Comparison of ENCODE assay signal across 10 mouse cellular contexts in the genomic region with DNA sequence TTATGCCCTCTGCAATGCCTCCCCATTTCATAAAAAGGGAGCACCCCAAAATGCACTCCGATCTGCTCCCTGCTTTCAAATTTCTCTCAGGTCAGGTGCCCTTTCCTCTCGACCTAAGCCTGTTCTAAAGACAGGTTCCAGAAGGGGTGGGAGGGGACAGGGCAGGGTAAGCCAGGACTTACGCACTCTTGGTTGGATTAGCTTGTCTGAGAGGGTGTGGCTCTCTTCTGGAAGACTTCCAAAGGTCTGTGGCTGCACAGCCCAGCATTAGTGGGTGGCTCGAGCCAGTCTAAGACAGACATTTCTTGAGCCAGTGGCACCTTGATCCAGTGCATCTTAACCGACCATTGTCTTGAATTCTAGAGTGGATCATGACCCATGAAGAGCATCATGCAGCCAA. TPM values are rescaled to one million over a fixed set of nuclear protein-coding genes. Genes with fewer than 3 reads are reported as not detected.
DNase-seq lines count a peak whose midpoint lies in the region; ATAC-seq lines count a peak whose summit lies in the region.
"Had no signal": no experiment of that assay in that cellular context is flagged by ENCODE, and none has a peak within 500 bp of the region (broad histone marks: within the 10 kb centered on the region; RNA-seq: fewer than 3 reads in every experiment).

No protein-coding gene starts in this region.

- no peak overlapping the region for H3K9ac ChIP-seq in heart, embryonic 11.5 days (ENCODE audit: low read depth, low read length)
- no peak overlapping the region for H3K9ac ChIP-seq in liver, embryonic 16.5 days (ENCODE audit: low read depth, low read length)
- H3K9ac ChIP-seq: hindbrain, embryonic 12.5 days had no signal

- ATAC-seq in heart, embryonic 11.5 days (replicated peaks; ENCODE audit: insufficient number of reproducible peaks, low FRiP score, low TSS enrichment), result peak; percentile 55; the same call in 1 of the 2 replicates
- peak; percentile 58 for ATAC-seq in erythroblast, adult 5-6 weeks (replicated peaks; ENCODE audit: low FRiP score, poor library complexity, severe bottlenecking)
- ATAC-seq in liver, embryonic 16.5 days (ENCODE audit: low read depth), result peak; percentile 45
- no peak for ATAC-seq in monocyte, adult 5-6 weeks (replicated peaks; ENCODE audit: insufficient number of reproducible peaks, low FRiP score, low TSS enrichment, poor library complexity, severe bottlenecking)

- H3K4me3 ChIP-seq in heart, embryonic 11.5 days (ENCODE audit: low read depth, low read length), result no peak overlapping the region
- H3K4me3 ChIP-seq in heart, embryonic 10.5 days, result no peak overlapping the region
- H3K4me3 ChIP-seq in liver, embryonic 16.5 days (ENCODE audit: low read depth, low read length), result no peak overlapping the region
- no peak overlapping the region for H3K4me3 ChIP-seq in hindbrain, embryonic 10.5 days
- H3K4me3 ChIP-seq: hindbrain, embryonic 12.5 days had no signal

- H3K36me3 ChIP-seq in heart, embryonic 11.5 days (ENCODE audit: control insufficient read depth, insufficient read depth, low read length), result peaks cover 2% of the 10 kb centered on the region; the same call in 1 of the 2 replicates
- H3K36me3 ChIP-seq in heart, embryonic 10.5 days, result peaks cover 37% of the 10 kb centered on the region
- H3K36me3 ChIP-seq in liver, embryonic 16.5 days (ENCODE audit: control insufficient read depth, insufficient read depth), result 0 out of 2 replicates have a peak, but pooled peaks cover 2% of the 10 kb centered on the region
- H3K36me3 ChIP-seq in hindbrain, embryonic 10.5 days, result peaks cover 24% of the 10 kb centered on the region

- no peak overlapping the region for H3K4me2 ChIP-seq in heart, embryonic 11.5 days
- no peak overlapping the region for H3K4me2 ChIP-seq in liver, embryonic 16.5 days (ENCODE audit: low read depth, low read length)
- H3K4me2 ChIP-seq: hindbrain, embryonic 12.5 days had no signal

- WGBS in heart, embryonic 11.5 days (ENCODE audit: insufficient replicate concordance), result 62% methylated on average over 5 of the region's 5 CpGs
- 68% methylated on average over 5 of the region's 5 CpGs for WGBS in heart, embryonic 10.5 days
- 36% methylated on average over 5 of the region's 5 CpGs for WGBS in liver, embryonic 16.5 days (ENCODE audit: insufficient replicate concordance)
- 86% methylated on average over 5 of the region's 5 CpGs for WGBS in hindbrain, embryonic 10.5 days

- H3K27me3 ChIP-seq in heart, embryonic 11.5 days (ENCODE audit: control insufficient read depth, insufficient read depth, low read length), result no peaks in the 10 kb centered on the region
- H3K27me3 ChIP-seq in heart, embryonic 10.5 days (ENCODE audit: insufficient read depth, poor library complexity, severe bottlenecking), result no peaks in the 10 kb centered on the region
- H3K27me3 ChIP-seq in liver, embryonic 16.5 days (ENCODE audit: control insufficient read depth, insufficient read depth, low read depth, low read length), result no peaks in the 10 kb centered on the region
- H3K27me3 ChIP-seq in hindbrain, embryonic 10.5 days (ENCODE audit: insufficient read depth, poor library complexity, severe bottlenecking), result no peaks in the 10 kb centered on the region
- H3K27me3 ChIP-seq: hindbrain, embryonic 12.5 days had no signal

- no peaks in the 10 kb centered on the region for H3K9me3 ChIP-seq in heart, embryonic 11.5 days (replicated peaks; ENCODE audit: control insufficient read depth, low read length)
- H3K9me3 ChIP-seq in heart, embryonic 10.5 days, result no peaks in the 10 kb centered on the region
- no peaks in the 10 kb centered on the region for H3K9me3 ChIP-seq in liver, embryonic 16.5 days (replicated peaks; ENCODE audit: control insufficient read depth, low read length)
- H3K9me3 ChIP-seq in hindbrain, embryonic 10.5 days, result no peaks in the 10 kb centered on the region
- H3K9me3 ChIP-seq: hindbrain, embryonic 12.5 days had no signal

- no peak for DNase-seq in heart, embryonic 10.5 days (ENCODE audit: low spot score)
- peak; percentile 73 for DNase-seq in 416B (ENCODE audit: low read depth)
- no peak for DNase-seq in hindbrain, embryonic 10.5 days (ENCODE audit: low spot score)
- DNase-seq in T-cell, adult 2 months (ENCODE audit: low spot score), result no peak
- DNase-seq: thymus, adult 18-20 months had no signal

- H3K27ac ChIP-seq in heart, embryonic 11.5 days (ENCODE audit: low read depth, low read length), result no peak overlapping the region
- H3K27ac ChIP-seq in heart, embryonic 10.5 days, result no peak overlapping the region
- no peak overlapping the region for H3K27ac ChIP-seq in liver, embryonic 16.5 days (ENCODE audit: low read length)
- no peak overlapping the region for H3K27ac ChIP-seq in hindbrain, embryonic 10.5 days
- H3K27ac ChIP-seq: hindbrain, embryonic 12.5 days had no signal

- peaks cover 10% of the 10 kb centered on the region for H3K4me1 ChIP-seq in heart, embryonic 11.5 days (ENCODE audit: control insufficient read depth, insufficient read depth, low read length)
- H3K4me1 ChIP-seq in heart, embryonic 10.5 days, result peaks cover 49% of the 10 kb centered on the region
- peaks cover 55% of the 10 kb centered on the region for H3K4me1 ChIP-seq in liver, embryonic 16.5 days (ENCODE audit: control insufficient read depth, low read depth, low read length)
- H3K4me1 ChIP-seq in hindbrain, embryonic 10.5 days (replicated peaks), result peaks cover 24% of the 10 kb centered on the region

RNA-seq across cellular contexts. Expression of a gene that starts 18.2 kb away (rescaled TPM):
- polyA plus RNA-seq in heart, embryonic 11.5 days (2014; fragmentation: Nextera tagmentation; extraction: Ambion mirVana), result 24.3 and 25.1 TPM in 2 replicates
- polyA plus RNA-seq in heart, embryonic 10.5 days (2016; fragmentation: Nextera tagmentation; extraction: Ambion mirVana), result 26.8 and 30.5 TPM in 2 replicates
- 20.9 and 23.2 TPM in 2 replicates for total RNA-seq in erythroblast, adult 5-6 weeks (2015; ENCODE audit: low replicate concordance)
- total RNA-seq in erythroblast, adult 5-6 weeks (2017; ENCODE audit: low replicate concordance), result 20.1 and 22.3 TPM in 2 replicates
- polyA plus RNA-seq in liver, embryonic 16.5 days (2015; fragmentation: Nextera tagmentation; extraction: Ambion mirVana), result 12.5 and 12.9 TPM in 2 replicates
- 39.4 to 66.2 TPM (median 59.8 TPM) in 3 replicates for total RNA-seq in monocyte, adult 5-6 weeks (2017)
- polyA plus RNA-seq in hindbrain, embryonic 10.5 days (2016; fragmentation: Nextera tagmentation; extraction: Ambion mirVana), result 36.5 and 44.1 TPM in 2 replicates

RNA-seq across cellular contexts. Expression of a gene that starts 19.4 kb away (rescaled TPM):
- polyA plus RNA-seq in heart, embryonic 11.5 days (2014; fragmentation: Nextera tagmentation; extraction: Ambion mirVana), result 49.3 and 68.3 TPM in 2 replicates
- polyA plus RNA-seq in heart, embryonic 10.5 days (2016; fragmentation: Nextera tagmentation; extraction: Ambion mirVana), result 47.1 and 67.5 TPM in 2 replicates
- 0.58 and 4.0 TPM in 2 replicates for total RNA-seq in erythroblast, adult 5-6 weeks (2015; ENCODE audit: low replicate concordance)
- 6.4 and 6.7 TPM in 2 replicates for total RNA-seq in erythroblast, adult 5-6 weeks (2017; ENCODE audit: low replicate concordance)
- 21.1 and 22.7 TPM in 2 replicates for polyA plus RNA-seq in liver, embryonic 16.5 days (2015; fragmentation: Nextera tagmentation; extraction: Ambion mirVana)
- 2.6 to 3.4 TPM (median 3.3 TPM) in 3 replicates for total RNA-seq in monocyte, adult 5-6 weeks (2017)
- polyA plus RNA-seq in hindbrain, embryonic 10.5 days (2016; fragmentation: Nextera tagmentation; extraction: Ambion mirVana), result 33.0 and 37.9 TPM in 2 replicates

RNA-seq across cellular contexts. Expression of a gene that starts 53.6 kb away (rescaled TPM):
- 81.7 and 86.7 TPM in 2 replicates for polyA plus RNA-seq in heart, embryonic 11.5 days (2014; fragmentation: Nextera tagmentation; extraction: Ambion mirVana)
- 54.9 and 77.1 TPM in 2 replicates for polyA plus RNA-seq in heart, embryonic 10.5 days (2016; fragmentation: Nextera tagmentation; extraction: Ambion mirVana)
- total RNA-seq in erythroblast, adult 5-6 weeks (2015; ENCODE audit: low replicate concordance), result 11.3 and 11.7 TPM in 2 replicates
- 7.7 and 11.2 TPM in 2 replicates for total RNA-seq in erythroblast, adult 5-6 weeks (2017; ENCODE audit: low replicate concordance)
- polyA plus RNA-seq in liver, embryonic 16.5 days (2015; fragmentation: Nextera tagmentation; extraction: Ambion mirVana), result 22.3 and 22.8 TPM in 2 replicates
- 21.4 to 28.3 TPM (median 21.7 TPM) in 3 replicates for total RNA-seq in monocyte, adult 5-6 weeks (2017)
- polyA plus RNA-seq in hindbrain, embryonic 10.5 days (2016; fragmentation: Nextera tagmentation; extraction: Ambion mirVana), result 39.4 and 48.8 TPM in 2 replicates

RNA-seq across cellular contexts. Expression of a gene that starts 55.2 kb away (rescaled TPM):
- polyA plus RNA-seq in heart, embryonic 11.5 days (2014; fragmentation: Nextera tagmentation; extraction: Ambion mirVana), result 1.2 and 1.3 TPM in 2 replicates
- polyA plus RNA-seq in heart, embryonic 10.5 days (2016; fragmentation: Nextera tagmentation; extraction: Ambion mirVana), result 0.58 and 0.85 TPM in 2 replicates
- not detected in 2 replicates for total RNA-seq in erythroblast, adult 5-6 weeks (2015; ENCODE audit: low replicate concordance)
- not detected in 2 replicates for total RNA-seq in erythroblast, adult 5-6 weeks (2017; ENCODE audit: low replicate concordance)
- 0.07 TPM in 1 of 2 replicates, not detected in the other for polyA plus RNA-seq in liver, embryonic 16.5 days (2015; fragmentation: Nextera tagmentation; extraction: Ambion mirVana)
- total RNA-seq in monocyte, adult 5-6 weeks (2017), result not detected in 3 replicates
- polyA plus RNA-seq in hindbrain, embryonic 10.5 days (2016; fragmentation: Nextera tagmentation; extraction: Ambion mirVana), result 5.9 and 12.2 TPM in 2 replicates
